Mouse (Mus musculus) left cerebral cortex, adult 2 months (tissue): Measurements from ENCODE around the gene Dlat. TPM values are rescaled to one million over a fixed set of nuclear protein-coding genes. Genes with fewer than 3 reads are reported as not detected.

Source experiments
- DNase-seq, 2 experiments: peaks; one replicate each; pipeline ENCODE4 v3.0.0; 2021 to 2022; ENCODE audit warnings: low spot score in 2 of 2, mixed read lengths in 1 of 2; ENCODE audit errors: extremely low spot score in 1 of 2
- H3K27ac ChIP-seq: fragments of 200-600 bp; 2 replicates; pipeline ENCODE4 v1.8.1; 2022
- H3K4me3 ChIP-seq: fragments of 200-600 bp; 2 replicates; pipeline ENCODE4 v1.8.1; 2022
- CTCF ChIP-seq: fragments of 200-600 bp; IDR thresholded peaks from 2 replicates; pipeline ENCODE4 v1.8.1; 2022; ENCODE audit warnings: antibody characterized with exemption, mild to moderate bottlenecking, moderate library complexity
- intact Hi-C: fragments of 180-260 bp; cut with DNase I; formaldehyde crosslinking; loops from one replicate; pipeline ENCODE4 v1.15.1; 2025
- long read RNA-seq, 2 experiments: library from polyadenylated mRNA; stranded (forward); transcript quantifications; one replicate each; pipeline ENCODE4 v2.0.0; 2021; ENCODE audit warnings: borderline mapping rate in 2 of 2
- total RNA-seq, 2 experiments: library from RNA; stranded (reverse); gene quantifications; 2 replicates each; pipeline ENCODE4 v1.2.3; 2021

Gene Dlat
- 100 to 1,000 TPM; 110 to 119 TPM for total RNA-seq
- long read RNA-seq, experiment 1, full-length matches to known transcripts: 245 of 262 reads
- long read RNA-seq, experiment 1, partial matches to known transcripts: 6 of 262 reads
- long read RNA-seq, experiment 1, other reads (novel, unspliced or antisense): 11 of 262 reads
- long read RNA-seq, experiment 2, full-length matches to known transcripts: 153 of 166 reads
- long read RNA-seq, experiment 2, partial matches to known transcripts: 4 of 166 reads
- long read RNA-seq, experiment 2, other reads (novel, unspliced or antisense): 9 of 166 reads

DNA sequence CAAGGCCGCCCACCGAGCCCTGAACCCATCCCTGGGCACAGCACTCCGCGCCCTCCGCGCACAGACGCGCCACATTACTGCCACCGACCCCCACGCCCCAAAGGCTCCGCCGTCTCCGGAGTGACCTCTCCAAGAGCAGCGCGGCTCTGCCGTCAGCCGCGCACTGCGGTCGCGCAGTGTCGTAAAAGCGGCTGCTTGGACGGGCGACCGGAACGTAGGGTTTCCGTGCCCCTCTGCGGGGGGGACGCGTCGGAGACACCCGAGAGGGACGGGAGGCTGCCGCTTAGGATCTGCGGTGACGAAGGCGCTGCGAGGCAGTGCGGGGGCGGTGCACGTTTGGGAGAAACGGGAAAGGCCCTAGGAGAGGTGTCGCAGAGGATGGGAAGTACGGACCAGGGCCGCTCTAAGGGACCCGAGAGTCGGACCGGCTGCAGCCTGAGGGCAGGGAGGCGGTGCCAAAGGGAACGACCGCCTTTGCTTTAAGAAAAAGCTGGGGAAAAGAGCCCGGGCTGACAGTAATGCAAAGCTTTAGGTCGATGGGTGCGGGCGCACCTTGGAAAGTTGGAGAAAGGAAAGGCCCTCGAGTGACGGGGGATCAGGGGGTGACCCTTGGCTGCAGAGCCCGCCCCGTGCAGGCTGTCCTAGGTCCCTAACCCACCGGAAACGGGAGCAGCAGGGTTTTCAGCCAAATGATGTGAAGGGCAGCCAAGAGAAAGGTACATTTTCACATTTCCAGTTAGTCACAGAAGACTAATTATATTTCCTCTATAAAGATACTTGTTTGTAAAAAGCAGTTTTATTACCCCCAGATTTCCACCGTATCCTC is at the start of gene Dlat:
Gene Dlat, minus strand, starts transcription at position 389 of the 826 bp plus-strand sequence.
- intact Hi-C loops: loop anchor here (5.0 to 10.0 kb wide), 2 partner anchors 108 to 215 kb away; partner anchors contain the start of gene Fdxacb1
- no peak for TF ChIP-seq CTCF
- peak; percentile 89 for DNase-seq

DNA sequence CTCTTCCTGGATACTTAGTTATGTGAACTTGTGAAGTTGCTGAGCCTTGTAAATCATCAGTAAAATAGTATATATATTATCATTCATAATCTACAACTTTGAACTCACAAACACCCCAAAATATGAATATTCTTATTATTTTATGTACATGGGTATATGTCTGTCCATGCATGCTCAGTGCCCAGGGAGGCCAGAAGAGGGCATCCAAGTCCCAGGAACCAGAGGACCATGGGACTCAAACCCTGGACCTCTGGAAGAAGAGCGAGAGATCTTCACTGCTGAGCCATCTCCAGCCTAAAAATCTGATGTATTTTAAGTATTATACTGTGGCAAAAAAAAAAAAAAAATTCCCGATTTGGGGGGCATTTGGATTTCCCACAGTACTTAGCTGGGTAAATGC is 49.5 kb upstream of the Dlat start:
- no peak for DNase-seq
- TF ChIP-seq CTCF: peak; percentile 75
- intact Hi-C loops: loop anchor here (2.0 kb wide), 2 partner anchors 26 to 60 kb away; partner anchors contain the start of gene Fdxacb1
- H3K27ac ChIP-seq: no peak overlapping the region
- no peak overlapping the region for H3K4me3 ChIP-seq

More for the DNA sequence above, at the start of gene Dlat:
- peak within 1 kb of the TSS; percentile 90 for H3K27ac ChIP-seq
- peak within 1 kb of the TSS; percentile 92 for H3K4me3 ChIP-seq

DNA sequence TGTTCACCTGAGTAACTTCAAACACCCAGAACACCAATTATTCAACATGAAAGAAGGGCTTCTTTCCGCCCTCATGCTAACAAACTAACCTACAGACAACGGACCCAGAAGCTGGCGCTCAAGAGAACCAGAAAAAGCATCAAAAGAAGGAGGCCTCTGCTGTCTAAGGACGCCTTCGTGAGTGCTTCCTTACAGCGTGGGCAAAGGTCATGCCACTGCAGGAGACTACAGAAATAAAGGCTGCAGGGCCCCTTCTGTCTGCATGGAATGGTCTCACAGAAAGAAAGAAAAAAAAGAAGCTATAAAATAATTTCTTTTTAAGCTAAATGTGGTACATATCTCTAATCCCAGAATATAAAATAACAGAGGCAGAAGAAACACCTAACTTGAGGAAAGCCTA is 45.3 kb upstream of the Dlat start:
- intact Hi-C loops: no loop called here
- TF ChIP-seq CTCF: no peak
- Histone ChIP-seq H3K4me3 (no peak overlapping the region), H3K27ac (no peak overlapping the region)
- DNase-seq: no peak

DNA sequence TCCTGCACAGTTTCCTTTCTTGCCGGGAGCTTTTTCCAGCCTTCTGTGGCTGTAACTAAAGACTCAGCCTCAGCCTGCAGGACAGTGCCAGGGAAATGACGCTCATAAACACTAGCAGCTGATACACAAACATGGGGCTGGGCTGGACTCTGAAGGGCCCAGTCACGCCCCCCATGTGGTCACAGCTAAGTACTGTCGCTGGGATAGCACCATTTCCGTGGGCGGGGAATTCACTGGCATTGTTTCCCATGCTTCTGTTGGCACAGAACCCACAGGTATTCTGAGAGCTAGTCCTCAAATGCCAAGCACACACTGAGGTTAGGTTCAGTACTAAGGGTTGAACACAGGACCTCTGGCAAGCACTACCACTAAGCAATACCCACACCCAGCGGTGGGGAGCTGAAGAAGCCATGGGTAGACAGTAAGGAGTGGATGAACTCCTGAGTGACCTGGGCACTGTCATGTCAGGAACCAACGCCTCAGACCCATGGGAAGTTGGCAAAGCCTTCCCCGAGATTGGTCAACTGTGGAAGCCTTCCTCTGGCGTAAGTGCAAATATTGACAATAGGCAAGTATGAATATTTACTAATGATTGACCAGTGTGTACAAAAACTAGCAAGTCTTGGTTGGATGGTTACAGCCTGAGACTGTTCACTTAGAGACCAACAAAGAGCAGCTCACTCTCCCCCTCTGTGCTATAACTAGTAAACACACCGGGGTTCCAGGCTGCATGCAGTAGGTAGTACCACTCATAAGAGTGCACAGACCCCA is 41.5 kb upstream of the Dlat start:
- TF ChIP-seq CTCF: peak; percentile 40
- intact Hi-C loops: no loop called here
- H3K27ac ChIP-seq: peak overlapping the region; percentile 36

DNA sequence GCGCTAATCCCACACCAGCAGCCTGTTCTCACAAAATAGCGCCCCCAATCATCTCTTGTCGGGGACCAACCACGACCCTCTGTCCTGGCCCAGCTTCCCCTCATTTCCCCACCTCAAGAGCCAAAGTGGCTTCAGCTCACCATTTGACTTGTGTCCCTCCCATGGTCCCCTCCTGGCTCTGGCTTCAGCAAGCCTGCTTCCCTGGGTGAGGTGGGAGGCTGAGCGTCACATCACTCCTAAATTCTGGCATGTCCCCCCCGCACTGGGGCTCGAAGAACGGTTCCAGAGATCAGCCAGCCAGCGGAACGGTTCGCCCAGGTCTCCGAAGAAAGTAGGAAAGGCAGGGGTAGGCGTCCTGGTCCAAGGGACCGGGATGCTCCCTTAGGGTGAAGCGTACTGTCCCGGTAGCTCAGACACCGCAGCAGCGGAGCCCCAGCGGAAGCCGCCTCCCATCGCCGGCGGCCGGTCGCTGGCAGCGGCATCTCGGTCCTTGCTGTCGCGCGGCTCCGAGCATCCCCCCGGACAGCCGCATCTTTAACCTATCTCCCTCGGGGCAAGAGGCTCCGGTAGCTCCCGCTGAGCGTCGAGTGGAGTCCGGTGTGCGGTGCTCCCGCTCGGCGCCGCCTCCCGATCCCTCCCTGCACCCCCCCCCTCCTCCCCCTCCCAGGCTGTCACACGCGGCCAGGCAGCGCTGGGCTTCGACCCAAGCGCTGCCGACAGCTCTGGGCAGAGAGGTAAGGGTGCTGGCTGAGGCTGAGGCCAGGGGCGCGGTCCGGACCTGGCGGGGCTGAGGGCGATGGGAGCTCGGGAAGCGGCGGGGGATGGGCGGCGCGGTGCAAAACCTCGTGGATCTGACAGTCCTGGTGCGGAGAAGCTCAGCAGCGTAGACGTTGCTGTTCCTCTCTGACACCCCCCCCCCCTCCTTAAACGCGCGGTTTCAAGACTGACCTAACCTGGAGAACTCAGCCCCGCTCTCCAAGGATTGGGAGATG is 39.1 kb upstream of the Dlat start:
- Histone ChIP-seq H3K27ac (peak overlapping the region; percentile 95), H3K4me3 (peak overlapping the region; percentile 82)
- intact Hi-C loops: loop anchor here (1.0 to 10.0 kb wide), 4 partner anchors 28 to 456 kb away; partner anchors contain the start of gene Fdxacb1
- no peak for TF ChIP-seq CTCF
- peak; percentile 55 to 57 for DNase-seq

More for the DNA sequence above, 41.5 kb upstream of the Dlat start:
- H3K4me3 ChIP-seq: no peak overlapping the region
- peak in 1 of 2 experiments; percentile 23 for DNase-seq

DNA sequence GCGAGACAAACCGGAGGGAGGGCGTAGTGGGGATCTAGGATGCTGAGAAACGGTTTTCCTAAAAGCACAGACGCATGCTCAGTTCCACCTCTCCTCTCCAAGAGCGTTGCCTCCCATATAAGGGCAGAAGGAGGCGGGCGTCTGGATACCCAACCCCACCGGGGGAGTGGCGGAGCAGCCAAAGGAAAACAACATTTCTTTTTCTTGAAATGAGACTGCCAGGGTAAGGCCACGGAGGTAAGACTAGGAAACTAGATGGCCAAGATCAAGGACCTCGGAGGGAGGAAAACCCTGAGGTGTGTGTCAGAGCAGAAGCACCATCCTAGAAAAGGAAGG is 38.1 kb upstream of the Dlat start:
- no peak for TF ChIP-seq CTCF
- intact Hi-C loops: loop anchor here (2.0 to 10.0 kb wide), 3 partner anchors 29 to 457 kb away; no protein-coding TSS in a partner anchor
- peak overlapping the region; percentile 82 for H3K4me3 ChIP-seq
- peak overlapping the region; percentile 95 for H3K27ac ChIP-seq
- peak; percentile 74 to 83 for DNase-seq

DNA sequence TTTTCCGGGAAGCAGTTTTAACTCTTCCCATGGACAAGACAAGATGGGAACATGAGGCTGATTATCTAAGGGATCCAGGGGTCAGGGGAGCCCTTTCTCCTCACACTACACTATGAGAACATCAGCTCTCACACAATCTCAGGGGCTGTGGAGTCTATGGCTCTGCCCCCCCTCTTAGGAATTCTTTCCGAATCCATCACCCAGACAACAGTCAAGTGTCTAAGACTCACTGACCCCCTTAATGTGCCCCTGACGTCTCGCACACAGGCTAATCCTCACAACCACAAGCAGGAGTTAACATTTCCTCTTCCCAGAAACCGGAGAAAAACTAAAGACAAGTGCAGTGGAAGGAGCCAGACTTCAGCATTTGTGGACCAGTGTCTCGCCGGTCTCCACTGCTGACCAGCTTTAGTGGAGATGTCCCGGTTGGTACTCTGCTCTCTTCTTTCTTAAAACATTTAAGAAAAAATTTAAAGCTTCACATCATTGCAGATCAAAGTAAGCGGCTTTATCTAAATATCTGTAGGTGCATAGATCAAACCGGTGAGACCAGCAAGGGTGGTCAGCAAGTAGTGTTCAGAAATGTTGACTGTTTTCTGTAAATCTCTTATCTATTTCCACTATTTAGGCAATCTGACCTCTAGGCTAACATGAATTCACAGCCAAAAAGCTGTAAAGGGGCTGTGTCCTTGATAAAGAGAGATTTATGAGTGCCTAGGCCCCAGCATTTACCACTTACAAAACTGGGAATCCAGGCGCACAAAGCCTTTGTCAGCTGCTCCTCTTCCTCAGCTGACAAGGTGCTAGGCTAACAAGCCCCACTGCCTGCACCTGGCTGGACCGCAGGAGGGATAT is 37.5 kb upstream of the Dlat start:
- no peak for DNase-seq
- H3K27ac ChIP-seq: peak overlapping the region; percentile 95
- intact Hi-C loops: loop anchor here (10.0 kb wide), 1 partner anchor 458 kb away; no protein-coding TSS in a partner anchor
- no peak for TF ChIP-seq CTCF
- H3K4me3 ChIP-seq: peak overlapping the region; percentile 82

DNA sequence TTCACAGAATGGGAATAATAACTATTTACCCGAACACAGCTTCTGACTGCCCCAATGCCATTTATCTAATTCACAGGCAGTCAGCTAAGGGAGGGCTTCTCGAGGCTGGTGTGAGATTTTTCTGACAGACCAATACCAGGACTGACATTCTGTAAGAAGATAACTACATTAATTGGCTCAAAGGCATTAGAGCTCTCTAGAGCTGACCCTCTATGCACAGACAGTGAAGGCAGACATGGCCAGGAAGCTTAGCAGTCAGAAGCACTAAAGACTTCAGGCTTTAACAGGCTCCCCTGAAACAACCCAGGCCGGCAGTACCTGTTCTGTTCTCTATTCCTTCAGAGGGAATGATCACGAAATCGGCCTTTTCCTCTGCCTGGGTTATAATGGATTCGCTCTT is 35.6 kb upstream of the Dlat start:
- no peak overlapping the region for H3K27ac ChIP-seq
- DNase-seq: no peak
- intact Hi-C loops: loop anchor here (10.0 kb wide), 1 partner anchor 460 kb away; no protein-coding TSS in a partner anchor
- no peak for TF ChIP-seq CTCF
- no peak overlapping the region for H3K4me3 ChIP-seq

DNA sequence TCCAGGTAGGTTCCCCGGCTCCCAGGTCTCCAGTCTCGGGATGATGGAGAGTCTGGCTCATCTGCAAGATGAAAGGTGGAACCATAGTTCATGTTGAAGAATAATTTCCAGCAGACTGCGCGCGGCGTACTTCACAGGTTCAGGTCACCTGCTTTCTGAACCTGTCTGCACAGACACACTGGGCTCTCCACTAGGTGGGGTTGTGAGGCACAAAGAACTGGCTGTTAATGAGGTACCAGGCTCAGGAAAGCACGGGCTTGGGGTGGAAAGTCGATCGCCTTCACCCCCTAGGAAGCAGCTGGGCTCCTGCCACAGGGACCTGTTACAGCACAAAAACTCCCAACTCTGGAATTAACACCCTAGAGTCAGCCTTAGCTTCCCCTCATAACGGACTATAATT is 34.1 kb upstream of the Dlat start:
- peak; percentile 57 for TF ChIP-seq CTCF
- DNase-seq: peak; percentile 31 to 40
- intact Hi-C loops: loop anchor here (10.0 kb wide), 1 partner anchor 461 kb away; no protein-coding TSS in a partner anchor
- Histone ChIP-seq H3K27ac (no peak overlapping the region), H3K4me3 (no peak overlapping the region)
